Mouse (Mus musculus) cerebellum, adult 2 months (tissue): ENCODE data around the gene Ube2v1.

ENCODE experiments used
- CTCF ChIP-seq: fragments of 200-500 bp; IDR thresholded peaks from 2 replicates; pipeline ENCODE4 v1.5.1; 2011; ENCODE audit warnings: low read depth, mild to moderate bottlenecking, control low read depth, low read length, moderate library complexity, borderline replicate concordance; ENCODE audit not compliant: insufficient read depth
- POLR2A ChIP-seq: fragments of 200-500 bp; IDR thresholded peaks from 2 replicates; pipeline ENCODE4 v1.6.1; 2011; ENCODE audit warnings: low read length, control low read depth, borderline replicate concordance; ENCODE audit not compliant: insufficient read depth

GRCm38 (mm10) chr2:167574814-167575213 lies 57.1 kb downstream of the Ube2v1 start:
- TF ChIP-seq POLR2A (no peak), CTCF (no peak)
